Mouse (Mus musculus): ENCODE measurements around the gene Pdlim7.

DNA sequence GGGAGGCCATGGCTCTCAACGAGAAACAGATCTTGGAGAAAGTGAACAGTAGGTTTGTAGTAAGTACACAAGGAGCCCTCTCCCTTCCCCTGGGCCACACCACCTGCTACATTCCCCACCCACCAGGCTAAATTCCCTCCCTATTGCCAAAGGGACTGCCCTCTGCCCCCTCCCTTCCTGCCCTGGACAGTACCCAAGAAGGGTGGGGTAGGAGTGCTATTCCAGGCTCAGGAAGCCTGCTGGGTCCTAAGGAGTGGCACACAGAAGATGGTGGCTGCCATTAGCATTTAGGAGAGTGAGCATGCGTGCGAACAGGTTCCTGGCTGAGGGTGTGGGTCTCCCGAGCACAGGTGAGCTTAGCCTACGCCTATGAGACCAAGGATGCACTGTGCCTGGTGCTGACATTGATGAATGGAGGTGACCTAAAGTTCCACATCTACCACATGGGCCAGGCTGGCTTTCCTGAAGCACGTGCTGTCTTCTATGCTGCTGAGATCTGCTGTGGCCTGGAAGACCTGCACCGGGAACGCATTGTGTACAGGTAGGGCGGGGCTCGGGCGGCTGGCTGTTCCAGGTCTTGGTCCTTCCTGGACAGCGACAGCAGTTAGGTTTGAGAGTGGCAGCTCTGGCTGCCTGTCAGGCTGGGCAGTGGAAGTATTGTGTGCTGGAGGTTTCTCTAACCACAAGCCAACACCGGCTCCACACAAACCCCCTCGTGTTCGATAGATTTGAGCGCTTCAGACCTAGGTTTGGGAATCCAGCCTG is 61.5 kb downstream of the Pdlim7 start:
- TF ChIP-seq POLR2A (IDR thresholded peaks at IDR 0.05; ENCODE audit: low read depth, low read length), result no peak
- TF ChIP-seq E2F4 (IDR thresholded peaks at IDR 0.05; ENCODE audit: insufficient replicate concordance, low read depth, low read length), result no peak
- TF ChIP-seq EP300 (IDR thresholded peaks at IDR 0.05; ENCODE audit: low read length), result no peak
- no peak for TF ChIP-seq NRF1 (IDR thresholded peaks at IDR 0.05; ENCODE audit: low read depth, low read length)

Measured in CH12.LX (cell line).